Mouse (Mus musculus) G1E (cell line): ENCODE data around the gene Gimd1. TPM values are rescaled to one million over a fixed set of nuclear protein-coding genes. Genes with fewer than 3 reads are reported as not detected.

Experiments used
- ATAC-seq: 2 replicates; pipeline ENCODE4 v1.8.0; 2016; ENCODE audit warnings: mild to moderate bottlenecking; ENCODE audit not compliant: insufficient number of reproducible peaks, poor library complexity, low FRiP score, severe bottlenecking; ENCODE audit errors: extremely low read depth
- DNase-seq: peaks from one replicate; pipeline ENCODE4 v3.0.0; 2012; ENCODE audit warnings: low spot score
- H3K27me3 ChIP-seq: 2 replicates; pipeline ENCODE4 v1.6.1; 2012; ENCODE audit warnings: mild to moderate bottlenecking, low read length, inconsistent platforms; ENCODE audit not compliant: insufficient read depth
- H3K36me3 ChIP-seq: replicated peaks from 2 replicates; pipeline ENCODE3; 2012; ENCODE audit warnings: mild to moderate bottlenecking, inconsistent platforms
- H3K4me1 ChIP-seq: 2 replicates; pipeline ENCODE4 v1.6.1; 2012; ENCODE audit warnings: low read depth, low read length, inconsistent platforms, mixed read lengths; ENCODE audit not compliant: insufficient read depth
- H3K4me3 ChIP-seq: 2 replicates; pipeline ENCODE4 v1.5.1; 2012; ENCODE audit warnings: low read depth, mild to moderate bottlenecking, inconsistent platforms, low read length, moderate library complexity, mixed read lengths
- H3K9me3 ChIP-seq: replicated peaks from 2 replicates; pipeline ENCODE4 v1.6.1; 2012; ENCODE audit warnings: inconsistent platforms
- CTCF ChIP-seq: IDR thresholded peaks from 2 replicates; pipeline ENCODE4 v1.5.1; 2012; ENCODE audit warnings: low read depth, low read length, inconsistent platforms, mixed read lengths
- GATA1 ChIP-seq: IDR thresholded peaks from 2 replicates; pipeline ENCODE4 v1.6.1; 2012; ENCODE audit warnings: borderline replicate concordance, low read length, inconsistent platforms, mixed read lengths
- GATA2 ChIP-seq: IDR thresholded peaks from 2 replicates; pipeline ENCODE4 v1.6.1; 2012; ENCODE audit warnings: low read depth, low read length, inconsistent platforms, borderline replicate concordance
- POLR2AphosphoS5 ChIP-seq: IDR thresholded peaks from 2 replicates; pipeline ENCODE4 v1.6.1; 2012; ENCODE audit warnings: low read depth, low read length, inconsistent platforms; ENCODE audit not compliant: insufficient replicate concordance
- TAL1 ChIP-seq: conservative IDR thresholded peaks from 2 replicates; pipeline ENCODE4 v1.6.1; 2012; ENCODE audit warnings: low read depth, low read length, inconsistent platforms, mixed read lengths
- polyA plus RNA-seq: library from polyadenylated mRNA; stranded (reverse); fragments of >175 nt; gene quantifications from 2 replicates; pipeline ENCODE4 v1.2.3, GENCODE M21; 2012
- total RNA-seq, 2 experiments: library from RNA; stranded (forward) in 1 of 2; stranded (reverse) in 1 of 2; fragments of 200-1000 nt in 1 of 2; fragments of >200 nt in 1 of 2; fragmentation: Nextera tagmentation in 1 of 2; gene quantifications; 2 replicates each; pipeline ENCODE4 v1.2.3; 2014 to 2017

The Gimd1 gene
- total and polyA plus RNA-seq, 3 experiments: 0.22 TPM; not detected in 2

DNA sequence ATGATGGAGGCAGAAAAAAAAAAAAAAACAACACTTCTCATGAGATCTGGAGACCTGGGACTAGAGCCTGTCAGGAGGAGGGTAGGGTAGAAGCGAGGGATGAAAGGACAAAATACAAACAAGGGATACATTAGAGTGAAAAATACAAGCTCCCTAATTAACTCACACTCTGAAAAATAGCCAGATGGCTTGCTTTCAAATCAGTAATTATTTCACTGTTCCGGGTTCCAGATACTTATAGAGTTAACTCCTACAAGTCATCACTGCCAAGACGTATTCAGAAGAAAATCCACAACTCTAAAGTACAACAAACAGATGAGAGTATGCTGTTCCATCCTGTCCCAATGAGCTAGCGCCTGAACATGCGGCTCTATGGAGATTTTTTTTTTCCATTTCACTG, 20.6 kb downstream of the Gimd1 start:
- Histone ChIP-seq H3K36me3 (no peaks in the 10 kb centered on the region), H3K27me3 (no peaks in the 10 kb centered on the region), H3K4me1 (no peaks in the 10 kb centered on the region), H3K4me3 (no peak overlapping the region), H3K9me3 (no peaks in the 10 kb centered on the region)
- ATAC-seq (no peak), DNase-seq (no peak)
- no peak for TF ChIP-seq TAL1
- TF ChIP-seq POLR2AphosphoS5: no peak
- no peak for TF ChIP-seq CTCF
- no peak for TF ChIP-seq GATA2
- no peak for TF ChIP-seq GATA1

DNA sequence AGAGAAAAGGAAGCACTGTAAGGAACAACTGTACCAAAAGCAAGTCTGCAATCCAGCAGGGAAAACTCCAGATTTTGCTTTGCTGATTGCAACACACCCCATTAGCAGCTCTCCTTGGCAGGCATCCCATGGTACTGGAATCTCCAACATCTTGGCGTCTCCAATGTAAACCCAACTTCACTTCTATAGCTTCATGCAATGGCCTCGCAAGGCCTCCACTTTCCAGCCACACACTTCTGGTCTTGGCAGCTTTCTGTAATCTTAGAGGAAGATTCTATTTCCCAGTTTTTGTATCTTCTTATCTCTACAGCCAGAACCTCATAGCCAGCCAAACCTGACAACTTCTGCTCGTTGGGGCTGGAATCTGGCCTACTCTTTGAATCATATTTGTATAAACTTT, 22.2 kb downstream of the Gimd1 start:
- Histone ChIP-seq H3K9me3 (no peaks in the 10 kb centered on the region), H3K36me3 (no peaks in the 10 kb centered on the region), H3K4me1 (no peaks in the 10 kb centered on the region), H3K4me3 (no peak overlapping the region), H3K27me3 (no peaks in the 10 kb centered on the region)
- ATAC-seq (no peak), DNase-seq (no peak)
- TF ChIP-seq GATA2 (no peak), GATA1 (no peak), CTCF (no peak), POLR2AphosphoS5 (no peak), TAL1 (no peak)

DNA sequence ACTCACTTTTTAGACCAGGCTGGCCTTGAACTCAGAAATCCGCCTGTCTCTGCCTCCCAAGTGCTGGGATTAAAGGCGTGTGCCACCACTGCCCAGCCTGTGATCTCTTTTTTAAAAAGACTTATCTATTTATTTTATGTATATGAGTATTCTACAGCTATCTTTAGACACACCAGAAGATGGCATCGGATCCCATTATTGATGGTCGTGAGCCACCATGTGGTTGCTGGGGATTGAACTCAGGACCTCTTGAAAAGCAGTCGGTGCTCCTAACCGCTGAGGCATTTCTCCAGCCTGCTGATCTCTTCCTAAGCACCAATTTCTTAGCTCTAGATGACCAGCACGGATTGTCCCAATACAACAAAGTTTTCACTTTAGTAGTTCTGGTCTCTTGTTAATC, 24.3 kb downstream of the Gimd1 start:
- ATAC-seq (no peak), DNase-seq (no peak)
- no peak for TF ChIP-seq GATA2
- no peak for TF ChIP-seq TAL1
- Histone ChIP-seq H3K4me3 (no peak overlapping the region), H3K36me3 (peaks cover 6% of the 10 kb centered on the region), H3K27me3 (no peaks in the 10 kb centered on the region), H3K9me3 (no peaks in the 10 kb centered on the region), H3K4me1 (no peaks in the 10 kb centered on the region)

DNA sequence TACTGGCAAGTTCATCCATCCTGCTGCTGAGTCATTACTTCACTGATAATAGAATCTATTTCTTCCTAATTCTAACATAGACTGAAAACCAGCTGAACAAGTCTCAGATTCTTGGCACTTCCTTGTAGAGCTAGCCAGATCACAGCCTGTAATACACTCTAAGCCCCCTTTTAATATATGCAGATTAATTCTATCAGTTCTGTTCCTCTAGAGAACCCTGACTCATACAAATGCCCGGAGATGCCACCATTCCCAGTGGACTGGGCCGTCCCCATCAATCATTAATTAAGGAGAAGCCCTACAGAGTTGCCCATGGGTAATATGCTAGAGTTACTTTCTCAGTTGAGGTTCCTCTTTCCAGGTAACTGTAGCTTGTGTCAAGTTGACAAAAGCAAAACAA, 26.3 kb downstream of the Gimd1 start:
- Histone ChIP-seq H3K4me3 (no peak overlapping the region), H3K4me1 (no peaks in the 10 kb centered on the region), H3K27me3 (no peaks in the 10 kb centered on the region), H3K36me3 (peaks cover 25% of the 10 kb centered on the region), H3K9me3 (no peaks in the 10 kb centered on the region)
- TF ChIP-seq TAL1 (no peak), GATA1 (no peak), GATA2 (no peak), POLR2AphosphoS5 (no peak), CTCF (no peak)
- DNase-seq: no peak
- ATAC-seq: no peak

DNA sequence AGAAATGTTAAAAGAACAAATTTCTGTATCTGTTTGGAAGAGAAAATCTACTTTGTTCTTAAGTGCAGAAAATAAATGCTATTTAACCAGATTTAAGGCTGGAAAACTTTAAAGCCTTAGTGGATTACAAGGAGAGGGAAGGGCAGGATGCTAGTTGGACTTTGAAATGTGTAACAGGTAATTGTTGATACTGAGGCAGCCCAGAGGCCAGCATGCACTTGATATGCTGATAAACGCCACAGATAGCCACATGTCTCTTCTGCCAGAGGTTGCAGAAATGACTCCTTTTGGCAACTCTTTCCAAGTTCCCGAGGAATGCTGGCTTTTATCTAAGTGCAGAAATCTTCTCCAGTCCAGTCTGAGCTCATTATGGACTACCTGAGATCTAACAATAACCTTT, 47.9 kb downstream of the Gimd1 start:
- Histone ChIP-seq H3K4me3 (no peak overlapping the region), H3K4me1 (peaks cover 9% of the 10 kb centered on the region), H3K27me3 (no peaks in the 10 kb centered on the region), H3K9me3 (no peaks in the 10 kb centered on the region), H3K36me3 (peaks cover 49% of the 10 kb centered on the region)
- ATAC-seq: no peak
- DNase-seq: no peak
- TF ChIP-seq GATA2: no peak
- no peak for TF ChIP-seq CTCF

DNA sequence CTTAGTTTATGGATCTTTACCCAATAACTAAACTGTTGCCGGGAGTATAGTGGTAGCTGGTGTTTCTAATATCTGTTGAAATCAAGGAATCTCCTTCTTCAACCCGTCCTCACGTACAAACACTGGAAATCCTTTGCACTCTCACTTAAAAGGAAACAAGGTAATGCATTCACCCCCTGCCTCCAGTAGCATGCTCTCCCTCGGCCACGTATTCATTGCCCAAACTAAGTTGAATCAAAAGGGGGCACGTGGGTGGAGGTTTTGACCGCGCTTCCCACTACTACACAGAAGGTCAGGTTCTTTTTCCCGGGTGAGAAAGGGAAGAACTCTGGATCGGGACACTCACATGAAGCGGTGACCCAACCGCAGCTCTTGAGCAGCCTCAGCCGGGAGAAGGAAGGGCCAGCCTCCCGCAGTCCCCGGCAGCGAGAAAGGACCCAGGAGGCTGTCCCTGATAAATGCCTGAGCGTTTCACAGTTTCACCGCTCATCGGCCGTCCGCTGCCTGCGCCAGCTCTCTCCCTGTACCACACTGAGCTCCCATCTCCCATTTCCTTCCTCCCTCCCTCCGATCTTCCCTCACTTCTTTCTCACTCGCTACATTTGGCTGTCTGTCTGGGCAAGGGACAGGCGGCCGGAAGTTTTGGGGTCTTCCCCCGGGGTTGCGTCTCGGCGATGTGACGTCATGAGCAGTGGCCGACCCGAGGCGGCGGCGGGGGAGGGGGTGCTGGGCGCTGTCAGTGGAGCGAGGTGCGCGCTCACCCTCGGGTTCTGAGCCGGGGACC, 54.0 kb downstream of the Gimd1 start, which contains the start of gene Tbck:
Gene Tbck (plus strand): TSS at position 698 of the 784 bp plus-strand sequence.
- peak; percentile 72 for DNase-seq
- Histone ChIP-seq H3K4me3 (peak within 1 kb of the TSS; percentile 94), H3K4me1 (peaks cover 18% of the 10 kb centered on the region), H3K36me3 (peaks cover 24% of the 10 kb centered on the region), H3K9me3 (no peaks in the 10 kb centered on the region), H3K27me3 (no peaks in the 10 kb centered on the region)
- TF ChIP-seq CTCF: no peak
- no peak for TF ChIP-seq POLR2AphosphoS5
- no peak for TF ChIP-seq GATA2
- no peak for TF ChIP-seq GATA1
- no peak for TF ChIP-seq TAL1
- ATAC-seq: peak; percentile 90
